Mouse (Mus musculus) urinary bladder, postnatal 10 days (tissue): ENCODE measurements around the gene Sec24c.
"Not testable (repeated sequence)": the region's sequence is repeated elsewhere in the genome, so short reads cannot be mapped to it uniquely, and the experiment has no call there.

Experiments used
- DNase-seq: peaks from one replicate; pipeline ENCODE4 v3.0.0; 2022; ENCODE audit warnings: low spot score

Sec24c gene

DNA sequence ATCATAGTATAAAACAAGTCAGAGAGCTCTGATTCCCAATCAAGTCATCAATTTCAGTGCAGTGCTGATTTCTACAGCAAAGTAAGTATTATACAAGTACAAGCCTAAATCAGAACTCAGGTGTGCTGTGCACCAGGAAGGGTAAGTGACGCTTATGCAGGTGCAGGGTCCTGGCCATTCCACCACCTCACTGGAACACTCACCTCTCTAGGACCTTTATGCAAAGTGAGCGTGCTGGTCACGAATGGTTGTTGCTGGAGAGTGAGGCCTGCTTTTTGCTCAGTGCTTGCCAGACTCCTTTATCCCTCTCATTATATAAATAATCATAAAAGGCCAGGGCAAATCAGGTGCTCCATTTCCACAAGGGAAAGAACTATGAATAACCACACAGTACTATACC is 26.3 kb downstream of the Sec24c start:
- no peak for DNase-seq

DNA sequence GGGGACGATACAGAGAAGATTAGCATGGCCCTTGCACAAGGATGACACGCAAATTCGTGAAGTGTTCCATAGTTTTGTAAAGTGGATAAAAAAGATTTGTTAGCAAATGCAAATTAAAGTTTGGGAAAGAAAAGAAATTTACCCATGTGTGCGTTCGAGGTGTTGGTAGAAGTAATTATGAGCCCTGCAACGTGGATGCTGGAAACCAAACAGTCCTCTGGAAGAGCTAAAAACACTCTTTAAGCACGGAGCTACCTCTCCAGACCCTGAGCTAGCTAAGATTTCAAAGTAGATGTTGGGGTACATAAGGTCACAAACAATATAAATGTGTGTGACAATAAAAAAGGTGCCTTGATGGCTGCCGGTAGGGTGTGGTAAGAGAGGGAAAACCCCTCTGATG is 27.4 kb downstream of the Sec24c start:
- no peak for DNase-seq

DNA sequence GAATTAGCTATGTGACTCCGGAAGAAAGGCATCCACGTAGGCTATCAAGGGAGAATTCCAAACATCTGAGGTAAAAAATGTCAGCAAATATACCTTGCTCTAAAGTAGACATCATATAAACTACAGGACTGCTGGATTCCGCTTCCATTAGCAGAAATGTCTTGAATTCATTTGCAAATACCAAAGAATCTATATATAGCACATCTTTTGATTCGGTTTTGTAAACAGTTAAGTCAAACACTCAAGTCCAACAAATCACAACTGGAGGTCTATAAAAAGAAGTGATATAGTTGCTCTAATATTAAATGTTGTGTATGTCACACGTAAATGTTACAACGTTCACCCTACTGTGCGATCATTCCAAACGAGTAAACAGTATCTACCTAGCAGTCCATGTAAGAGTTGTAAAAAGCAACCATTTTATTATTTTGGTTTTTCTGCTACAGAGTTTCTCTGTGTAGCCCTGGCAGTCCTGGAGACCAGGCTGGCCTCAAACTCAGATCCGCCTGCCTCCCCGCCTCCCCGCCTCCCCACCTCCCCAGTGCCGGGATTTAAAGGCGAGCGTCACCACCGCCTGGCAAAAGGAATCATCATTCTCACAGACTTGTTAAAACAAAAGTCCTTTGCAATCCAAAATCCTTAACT is 28.1 kb downstream of the Sec24c start:
- no peak for DNase-seq

DNA sequence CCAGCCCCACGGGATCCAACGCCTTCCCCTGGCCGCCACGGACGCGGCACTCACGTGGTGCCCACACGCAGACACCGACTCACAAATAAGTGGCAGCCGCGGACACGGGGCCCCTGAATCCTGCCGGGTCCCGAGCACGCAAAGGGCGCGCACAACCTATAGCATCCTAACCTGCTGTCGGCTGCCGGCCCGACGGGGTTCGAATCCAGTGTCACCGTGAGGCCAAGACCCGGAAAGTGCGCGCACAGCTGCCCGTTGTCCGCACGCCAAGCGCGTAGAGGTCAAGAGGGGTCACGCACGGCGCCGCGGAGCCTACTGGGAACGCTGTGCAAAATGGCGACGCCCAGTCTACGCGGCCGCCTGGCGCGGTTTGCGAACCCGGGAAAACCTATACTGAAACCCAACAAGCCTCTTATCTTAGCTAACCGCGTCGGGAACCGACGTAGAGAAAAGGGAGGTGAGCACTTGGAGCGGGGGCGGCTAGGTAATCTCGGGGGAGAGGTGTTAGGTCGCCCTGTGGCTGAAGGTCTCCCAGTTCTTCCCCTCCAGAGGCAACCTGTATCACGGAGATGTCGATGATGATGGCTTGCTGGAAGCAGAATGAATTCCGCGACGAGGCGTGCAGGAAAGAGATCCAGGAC is 28.8 kb downstream of the Sec24c start, which contains the start of gene Chchd1:
Chchd1 (plus strand) TSS at position 266 of the 641 bp plus-strand sequence.
- peak; percentile 65 for DNase-seq

DNA sequence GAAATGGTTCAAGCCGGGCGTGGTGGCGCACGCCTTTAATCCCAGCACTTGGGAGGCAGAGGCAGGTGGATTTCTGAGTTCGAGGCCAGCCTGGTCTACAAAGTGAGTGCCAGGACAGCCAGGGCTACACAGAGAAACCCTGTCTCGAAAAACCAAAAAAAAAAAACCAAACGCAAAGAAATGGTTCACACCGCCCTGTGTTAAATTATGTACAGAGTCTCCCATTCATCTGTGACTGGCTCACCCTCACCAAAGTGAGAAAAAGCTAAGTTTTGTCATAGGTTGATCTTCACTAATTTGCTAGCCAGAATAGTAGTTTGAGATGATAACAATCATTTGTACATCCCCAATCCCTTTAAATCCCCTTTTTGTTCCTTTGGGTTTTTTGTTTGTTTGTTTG is 29.4 kb downstream of the Sec24c start:
- not testable (repeated sequence) for DNase-seq

DNA sequence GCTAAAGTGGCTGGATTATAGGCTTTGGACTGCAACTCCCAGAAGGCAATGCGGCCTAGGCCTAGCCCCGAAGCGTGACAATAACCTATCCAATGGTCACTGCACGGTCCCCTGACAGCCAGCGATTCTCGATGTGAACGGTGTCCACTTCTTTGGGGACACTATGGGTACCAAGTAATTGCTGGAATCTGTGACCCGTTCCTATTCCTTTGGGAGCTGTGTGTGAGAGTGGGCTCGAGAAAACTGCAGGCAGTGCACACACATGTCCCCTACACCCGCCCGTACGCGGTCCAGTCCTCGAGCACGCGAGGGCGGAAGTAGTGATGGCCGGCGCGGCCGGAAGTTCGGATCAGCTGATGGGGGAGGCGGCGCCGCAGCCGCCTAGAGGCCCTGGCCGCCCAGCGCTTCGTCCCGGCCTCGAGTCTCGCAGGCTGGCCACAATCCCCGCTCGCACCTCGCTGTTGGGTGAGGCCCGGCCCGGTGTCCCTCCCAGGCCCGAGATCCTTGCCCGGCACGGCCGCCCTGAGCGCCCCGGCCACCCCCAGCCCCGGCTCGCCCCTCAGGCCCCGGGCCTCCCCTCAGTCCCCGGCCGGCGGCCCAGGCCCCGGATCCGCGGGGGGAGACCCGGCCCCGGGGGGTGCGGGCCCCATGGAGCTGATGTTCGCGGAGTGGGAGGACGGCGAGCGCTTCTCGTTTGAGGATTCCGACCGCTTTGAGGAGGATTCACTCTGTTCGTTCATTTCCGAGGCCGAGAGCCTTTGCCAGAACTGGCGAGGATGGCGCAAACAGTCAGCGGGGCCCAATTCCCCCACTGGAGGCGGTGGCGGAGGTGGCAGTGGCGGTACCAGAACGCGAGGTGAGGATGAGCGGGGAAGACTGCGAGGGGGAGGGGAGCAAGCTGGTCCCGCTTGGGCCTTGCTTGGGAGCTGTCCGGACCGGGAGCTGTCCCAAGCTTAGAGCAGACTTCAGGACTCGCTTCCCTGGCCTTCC is 33.4 kb downstream of the Sec24c start, which contains the start of gene Zswim8:
Zswim8 (plus strand) TSS at position 352 of the 990 bp plus-strand sequence.
- DNase-seq = peak; percentile 51

DNA sequence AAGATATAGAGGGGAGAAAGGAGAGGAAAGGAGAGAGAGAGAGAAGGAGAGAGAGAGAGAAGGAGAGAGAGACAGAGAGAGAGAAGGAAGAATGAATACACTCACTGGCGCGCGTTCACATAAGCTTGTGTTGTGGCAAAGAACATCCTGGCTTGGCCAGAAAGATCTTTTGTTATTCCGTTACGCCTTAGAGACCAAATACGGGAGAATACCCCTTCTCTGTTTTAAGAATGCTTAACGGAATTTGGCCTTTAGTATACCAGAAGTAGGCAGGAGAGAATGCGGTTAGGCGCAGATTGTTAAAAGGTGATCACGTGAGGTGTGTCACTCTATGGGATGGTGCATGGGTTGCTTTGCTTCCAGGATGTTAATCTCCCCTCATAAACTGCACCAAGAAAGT is 34.1 kb downstream of the Sec24c start:
- no peak for DNase-seq

DNA sequence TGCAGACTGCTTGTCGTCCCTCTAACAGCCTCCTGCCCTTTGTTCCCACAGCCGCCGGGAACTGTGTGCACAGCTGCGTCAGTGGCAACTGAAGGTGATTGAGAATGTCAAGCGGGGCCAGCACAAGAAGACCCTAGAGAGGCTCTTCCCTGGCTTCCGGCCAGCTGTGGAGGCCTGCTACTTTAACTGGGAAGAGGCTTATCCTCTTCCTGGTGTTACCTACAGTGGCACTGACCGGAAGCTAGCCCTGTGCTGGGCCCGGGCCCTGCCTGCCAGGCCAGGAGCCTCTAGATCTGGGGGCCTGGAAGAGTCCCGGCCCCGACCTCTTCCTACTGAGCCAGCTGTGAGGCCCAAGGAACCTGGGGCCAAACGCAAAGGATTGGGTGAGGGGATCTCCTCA is 39.7 kb downstream of the Sec24c start:
- DNase-seq = no peak

DNA sequence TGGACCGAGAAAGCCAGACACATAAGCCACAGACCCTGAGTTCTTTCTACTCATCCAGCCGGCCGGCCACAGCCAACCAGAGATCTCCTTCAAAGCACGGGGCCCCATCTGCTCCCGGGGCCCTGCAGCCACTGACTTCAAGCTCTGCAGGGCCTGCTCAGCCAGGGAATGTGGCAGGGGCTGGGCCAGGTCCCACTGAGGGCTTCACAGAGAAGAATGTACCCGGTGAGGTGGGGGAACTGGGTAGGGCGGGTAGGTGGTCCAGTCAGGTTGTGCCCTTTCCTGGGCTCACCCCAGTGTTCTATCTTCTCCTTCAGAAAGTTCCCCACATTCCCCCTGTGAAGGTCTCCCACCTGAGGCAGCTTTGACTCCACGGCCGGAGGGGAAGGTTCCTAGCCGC is 44.3 kb downstream of the Sec24c start:
- no peak for DNase-seq

DNA sequence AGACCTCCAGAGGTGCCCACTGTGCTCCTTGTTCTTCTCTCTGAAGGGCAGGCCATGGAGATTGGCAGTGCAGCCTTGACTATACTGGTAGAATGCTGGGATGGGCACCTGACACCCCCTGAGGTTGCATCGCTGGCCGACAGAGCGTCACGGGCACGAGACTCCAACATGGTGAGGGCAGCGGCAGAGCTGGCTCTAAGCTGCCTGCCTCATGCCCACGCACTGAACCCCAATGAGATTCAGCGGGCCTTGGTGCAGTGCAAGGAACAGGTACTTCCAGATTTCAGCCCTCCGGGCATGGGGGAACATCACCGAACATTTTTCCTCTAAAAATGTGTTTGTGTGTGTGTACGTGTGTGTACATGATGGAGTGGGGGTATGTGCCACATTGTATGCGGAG is 45.7 kb downstream of the Sec24c start:
- DNase-seq = no peak

DNA sequence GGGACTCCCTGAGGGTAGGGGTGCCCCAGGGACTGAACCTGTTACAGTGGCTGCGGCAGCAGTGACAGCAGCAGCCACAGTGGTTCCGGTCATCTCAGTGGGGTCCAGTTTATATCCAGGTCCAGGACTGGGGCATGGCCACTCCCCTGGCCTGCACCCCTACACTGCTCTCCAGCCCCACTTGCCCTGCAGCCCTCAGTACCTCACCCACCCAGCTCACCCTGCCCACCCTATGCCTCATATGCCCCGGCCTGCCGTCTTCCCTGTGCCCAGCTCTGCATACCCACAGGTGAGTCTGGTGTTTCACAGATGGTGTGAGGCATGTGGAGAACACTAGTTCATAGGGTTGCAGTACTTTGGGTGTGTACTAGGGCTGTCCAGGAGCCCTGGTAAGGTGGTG is 47.3 kb downstream of the Sec24c start:
- DNase-seq = no peak

DNA sequence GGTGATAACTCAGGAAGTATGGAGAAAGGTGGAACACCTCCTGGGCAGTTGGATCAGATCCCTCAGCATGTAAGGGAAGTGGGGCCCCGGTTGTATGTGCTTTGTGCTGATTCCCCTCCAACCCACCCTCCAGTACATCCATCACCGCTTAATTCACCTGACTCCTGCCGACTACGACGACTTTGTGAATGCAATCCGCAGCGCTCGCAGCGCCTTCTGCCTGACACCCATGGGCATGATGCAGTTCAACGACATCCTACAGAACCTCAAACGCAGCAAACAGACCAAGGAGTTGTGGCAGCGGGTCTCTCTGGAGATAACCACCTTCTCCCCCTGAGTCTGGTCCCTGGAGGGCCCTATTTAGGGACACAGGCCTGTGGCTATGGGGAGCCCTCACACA is 48.9 kb downstream of the Sec24c start:
- no peak for DNase-seq

DNA sequence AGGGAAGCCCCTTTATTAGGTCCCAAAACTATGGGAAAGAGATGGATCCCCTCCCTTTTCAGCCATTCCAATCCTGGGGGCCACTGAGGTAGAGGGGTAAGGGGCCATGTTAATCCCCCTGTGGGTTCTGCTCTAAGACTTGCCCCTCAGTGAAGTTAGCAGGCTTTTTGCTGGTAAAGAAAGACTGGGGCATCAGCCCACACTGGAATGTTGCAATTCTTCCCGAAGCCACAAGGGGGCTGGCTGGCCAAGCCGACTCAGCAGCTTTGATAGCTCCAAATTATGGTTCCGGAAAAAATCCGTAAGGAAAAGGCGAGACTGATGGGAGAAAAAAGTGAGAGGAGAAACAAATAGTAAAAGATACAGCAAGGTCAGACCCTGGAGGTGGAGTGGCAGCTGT is 49.9 kb downstream of the Sec24c start:
- DNase-seq = no peak

DNA sequence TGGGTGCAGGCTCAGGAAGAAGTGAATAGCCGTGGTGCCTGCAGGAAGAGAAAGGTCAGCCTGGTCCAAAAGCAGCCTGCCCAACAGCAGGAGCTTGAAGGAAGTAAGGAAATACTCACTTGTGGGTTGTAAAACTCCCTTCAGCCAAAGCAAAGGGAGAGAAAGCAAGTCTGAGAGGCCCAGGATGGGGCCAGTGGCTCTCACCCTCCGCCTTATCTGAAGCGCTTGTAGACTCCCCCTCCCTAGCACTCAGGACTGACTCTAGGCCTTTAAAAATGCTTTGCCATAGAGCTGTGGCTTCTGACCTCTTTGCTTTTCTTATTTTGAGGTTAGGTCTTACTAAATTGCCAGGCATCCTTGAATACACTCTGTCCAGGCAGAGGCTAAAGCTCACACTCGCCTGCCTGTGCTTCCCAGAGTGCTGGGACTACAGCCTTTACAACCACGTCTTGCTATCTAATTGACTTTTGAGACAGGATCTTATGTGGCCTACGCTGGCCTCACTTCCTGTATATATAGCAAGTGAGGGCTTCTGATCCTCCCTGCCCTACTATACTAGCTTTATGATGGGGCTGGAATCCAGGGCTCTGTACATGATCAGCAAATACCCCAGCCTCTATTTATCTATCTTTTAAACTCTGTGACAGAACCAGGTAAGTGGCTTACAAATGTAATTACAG is 51.7 kb downstream of the Sec24c start:
- no peak for DNase-seq

DNA sequence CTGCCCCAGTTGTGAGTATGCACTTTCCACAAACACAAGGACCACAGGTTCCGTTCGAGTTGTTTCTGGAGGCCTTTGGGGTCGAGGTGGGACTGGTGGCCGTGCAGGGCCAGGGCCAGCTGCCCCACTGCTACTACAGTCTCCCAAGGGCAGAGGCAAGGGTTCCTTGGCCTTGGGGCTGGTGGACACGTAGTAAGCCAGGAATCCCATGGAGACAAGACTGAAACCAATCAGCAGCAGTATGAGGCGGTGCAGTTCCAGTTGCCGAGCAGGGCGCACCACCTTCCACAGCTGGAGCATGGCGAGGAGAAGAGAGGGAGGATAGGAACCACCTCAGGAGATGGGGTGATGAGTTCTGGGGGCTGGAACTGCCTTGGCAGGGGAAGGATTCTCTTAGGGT is 55.8 kb downstream of the Sec24c start:
- no peak for DNase-seq

DNA sequence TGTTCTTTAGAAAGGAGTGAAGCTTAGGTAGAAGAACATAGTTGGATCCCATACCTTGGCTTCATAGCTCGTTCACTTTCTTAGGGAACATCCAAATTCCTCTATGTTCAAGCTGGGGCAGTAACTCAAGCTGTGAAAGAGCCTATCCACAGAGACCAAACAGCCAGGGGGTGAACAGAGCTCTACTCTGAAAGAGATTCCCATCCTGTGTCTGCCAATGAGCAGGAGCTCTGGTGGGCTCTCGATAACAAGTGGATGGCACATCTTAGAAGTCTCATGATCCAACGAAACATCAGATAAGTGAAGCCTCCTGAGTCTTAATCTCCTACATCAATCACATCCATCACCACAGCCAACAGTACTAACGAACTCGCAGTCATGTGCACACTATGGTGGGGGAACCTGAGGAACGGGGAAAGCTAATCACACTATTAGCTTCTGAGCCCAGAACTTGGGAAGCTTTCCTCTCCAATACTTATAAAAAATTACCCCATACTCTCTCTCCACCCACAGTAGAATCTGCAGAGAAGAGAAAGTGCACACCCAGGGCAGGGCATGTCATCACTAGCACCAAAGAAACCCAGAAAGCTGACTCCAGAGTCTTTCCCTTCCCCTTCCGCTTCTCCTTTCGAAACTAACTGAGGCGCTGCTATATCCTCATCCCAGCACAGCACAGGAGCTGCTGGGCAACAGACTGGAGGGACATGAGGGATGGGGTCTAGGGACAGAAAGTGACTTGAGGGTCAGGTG is 56.9 kb downstream of the Sec24c start:
- no peak for DNase-seq

DNA sequence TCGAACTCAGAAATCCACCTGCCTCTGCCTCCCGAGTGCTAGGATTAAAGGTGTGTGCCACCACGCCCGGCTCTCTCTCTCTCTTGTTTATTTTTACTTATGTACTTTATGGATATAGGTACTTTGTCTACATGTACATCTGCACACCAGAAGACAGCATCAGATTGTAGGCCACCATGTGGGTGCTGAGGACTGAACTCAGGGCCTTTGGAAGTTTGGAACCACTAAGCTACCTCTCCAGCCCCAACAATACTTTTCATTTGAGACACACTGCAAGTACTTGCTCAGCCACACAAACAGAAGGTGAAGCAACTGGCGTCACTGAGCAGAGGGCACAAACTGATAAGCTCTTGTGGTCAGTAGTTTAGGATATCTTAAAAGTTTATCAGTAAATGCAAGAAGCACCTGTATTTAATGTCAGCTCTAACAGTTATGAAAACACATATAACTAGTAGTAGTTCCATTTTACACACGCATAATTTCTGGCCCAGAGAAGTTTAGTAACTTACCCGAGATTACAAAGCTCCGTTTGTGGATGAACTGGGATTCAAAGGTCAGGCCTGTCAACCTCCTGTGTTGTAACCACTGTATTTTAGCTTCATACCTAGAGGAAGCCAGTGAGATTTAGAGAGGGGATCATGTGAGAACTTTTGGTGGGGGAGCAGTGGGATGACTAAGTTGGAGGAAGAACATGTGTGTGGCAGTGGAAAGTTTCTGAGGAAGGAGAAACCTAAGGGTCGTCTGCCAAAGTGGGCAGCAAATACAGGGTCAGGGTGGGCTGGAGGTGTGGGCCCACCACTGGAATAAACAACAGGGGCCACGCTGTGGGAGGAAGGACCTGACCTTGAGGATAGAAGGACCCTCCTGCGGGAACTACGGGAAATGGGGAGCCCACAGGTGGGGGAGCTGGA is 59.2 kb downstream of the Sec24c start:
- DNase-seq = no peak

DNA sequence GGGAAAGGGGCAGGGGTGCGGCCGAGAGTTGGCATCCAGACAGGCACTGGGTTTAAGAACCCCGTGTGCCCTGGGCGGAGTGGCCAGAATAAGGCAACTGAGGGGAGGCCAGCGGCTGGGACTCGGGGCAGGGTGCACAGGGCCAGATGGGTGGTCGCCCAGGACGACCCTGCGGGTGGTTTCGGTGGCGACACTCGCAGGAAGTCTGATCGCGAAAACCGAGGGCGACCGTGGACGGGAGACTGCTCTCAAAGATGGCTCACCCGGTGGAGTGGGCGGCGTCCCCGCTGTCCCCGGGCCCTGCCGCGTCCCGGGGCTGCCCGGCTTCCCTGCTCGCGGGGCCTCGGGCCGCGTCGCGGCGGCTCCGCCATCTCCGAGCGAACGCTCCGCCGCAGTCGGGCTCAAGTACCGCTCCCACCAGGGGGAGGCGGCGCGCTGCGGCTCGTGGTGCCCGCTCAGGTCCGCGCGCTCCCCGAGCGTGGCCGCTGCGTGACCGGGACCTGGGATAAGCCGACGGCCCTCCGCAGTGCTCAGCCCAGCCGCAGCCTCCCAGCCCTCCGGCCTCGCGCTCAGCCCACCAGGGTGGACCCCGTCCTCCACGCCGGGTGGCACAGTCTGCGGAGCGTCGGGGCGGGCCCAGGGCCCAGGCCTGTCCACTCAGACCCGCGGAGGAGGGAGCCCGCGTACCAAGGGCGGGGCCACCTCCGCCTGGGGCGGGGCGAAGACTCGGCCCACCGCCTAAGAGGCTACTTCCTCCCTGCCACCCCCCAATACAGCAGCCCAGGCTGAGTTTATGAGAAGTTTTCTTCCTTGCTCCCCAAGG is 60.1 kb downstream of the Sec24c start, which contains the start of gene Ndst2:
Ndst2 (minus strand) TSS at position 611 of the 823 bp plus-strand sequence.
- DNase-seq = peak; percentile 58

DNA sequence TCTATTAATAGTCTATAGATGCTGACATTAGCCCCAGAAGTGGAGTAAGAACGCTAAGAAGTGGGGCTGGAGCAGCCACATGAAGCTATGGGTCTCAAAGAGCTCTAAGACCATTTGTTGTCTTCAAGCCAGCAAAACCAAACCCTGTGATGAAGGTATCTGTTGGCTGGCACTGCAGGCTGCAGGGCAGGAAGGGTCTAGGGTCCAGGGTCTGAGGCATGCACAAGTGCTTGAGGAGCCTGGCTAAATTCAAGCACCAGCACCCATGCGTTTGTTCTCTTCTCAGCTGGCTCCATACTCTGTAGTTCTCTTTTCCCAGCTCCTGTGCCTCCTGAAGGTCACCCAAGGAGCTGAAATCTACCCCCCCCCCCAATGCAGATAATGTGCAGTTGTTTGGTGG is 60.9 kb downstream of the Sec24c start:
- DNase-seq = no peak
